Mouse (Mus musculus) yolk sac, embryonic 10.5 days (tissue): Measurements from ENCODE around the gene Grem2.
A peak's percentile ranks its signal among the peaks of the same experiment; 100 is the strongest.

Source experiments
- DNase-seq: peaks from one replicate; pipeline ENCODE4 v3.0.0-alpha.2; 2017; ENCODE audit warnings: low spot score

The Grem2 gene

GRCm38 (mm10) chr1:174921298-174921955 is at the start of gene Grem2:
Grem2 (minus strand) TSS chr1:174921819.
- DNase-seq, result peak; percentile 66

GRCm38 (mm10) chr1:174959837-174960236 is 38.2 kb upstream of the Grem2 start:
- DNase-seq, result no peak

- DNase-seq, result no peak
Observed at GRCm38 (mm10) chr1:174931003-174931619, 9.5 kb upstream of the Grem2 start.

GRCm38 (mm10) chr1:174929459-174930181 is 8.0 kb upstream of the Grem2 start:
- no peak for DNase-seq

- no peak for DNase-seq
Observed at GRCm38 (mm10) chr1:174918949-174919348, 2.7 kb downstream of the Grem2 start.

GRCm38 (mm10) chr1:174918236-174918870 is 3.3 kb downstream of the Grem2 start:
- DNase-seq, result no peak

- DNase-seq, result no peak
Observed at GRCm38 (mm10) chr1:174909834-174910233, 11.8 kb downstream of the Grem2 start.

- no peak for DNase-seq
Observed at GRCm38 (mm10) chr1:174908232-174908631, 13.4 kb downstream of the Grem2 start.

- no peak for DNase-seq
Observed at GRCm38 (mm10) chr1:174907637-174908036, 14.0 kb downstream of the Grem2 start.

- DNase-seq, result no peak
Observed at GRCm38 (mm10) chr1:174902755-174903154, 18.9 kb downstream of the Grem2 start.

GRCm38 (mm10) chr1:174892471-174892870 is 29.1 kb downstream of the Grem2 start:
- DNase-seq, result no peak

GRCm38 (mm10) chr1:174888684-174889405 is 32.8 kb downstream of the Grem2 start:
- DNase-seq, result no peak

GRCm38 (mm10) chr1:174888073-174888472 is 33.5 kb downstream of the Grem2 start:
- no peak for DNase-seq

- DNase-seq, result no peak
Observed at GRCm38 (mm10) chr1:174882496-174882895, 39.1 kb downstream of the Grem2 start.

GRCm38 (mm10) chr1:174875173-174875572 is 46.4 kb downstream of the Grem2 start:
- DNase-seq, result no peak

- DNase-seq, result no peak
Observed at GRCm38 (mm10) chr1:174860407-174861118, 61.1 kb downstream of the Grem2 start.

- DNase-seq, result no peak
Observed at GRCm38 (mm10) chr1:174856188-174856587, 65.4 kb downstream of the Grem2 start.

- no peak for DNase-seq
Observed at GRCm38 (mm10) chr1:174844786-174845185, 76.8 kb downstream of the Grem2 start.

GRCm38 (mm10) chr1:174836861-174837260 is 84.8 kb downstream of the Grem2 start:
- DNase-seq, result no peak

GRCm38 (mm10) chr1:174826562-174826961 is 95.1 kb downstream of the Grem2 start:
- DNase-seq, result no peak

GRCm38 (mm10) chr1:174811846-174812245 is 109.8 kb downstream of the Grem2 start:
- no peak for DNase-seq
